Mouse (Mus musculus) A20 (cell line): ENCODE data around the gene Rftn2.

Experiments used
- DNase-seq: peaks from one replicate; pipeline ENCODE4 v3.0.0-alpha.2; 2011; ENCODE audit warnings: low read depth, low spot score

Gene Rftn2

DNA sequence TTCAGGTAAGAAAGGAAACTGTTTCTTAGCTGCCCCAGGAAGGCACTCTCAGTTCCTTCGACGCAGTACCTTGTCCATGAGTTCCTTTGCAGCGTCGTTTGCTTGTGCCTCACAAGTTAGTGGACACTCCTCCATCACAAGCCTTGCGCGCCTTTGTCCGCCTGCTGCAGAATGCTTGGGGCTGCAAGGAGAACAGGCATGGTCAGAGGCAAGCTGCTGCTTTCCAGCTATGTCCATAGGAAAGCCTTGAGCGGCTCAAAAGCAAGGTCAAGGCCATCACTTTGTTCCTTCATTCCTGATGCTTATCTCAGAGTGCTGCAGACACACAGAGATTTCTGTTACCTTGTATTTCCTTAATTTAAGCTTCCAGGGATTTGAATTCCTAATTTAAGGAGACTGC is 15.5 kb downstream of the Rftn2 start:
- no peak for DNase-seq

- DNase-seq = peak; percentile 90
Observed at GRCm38 (mm10) chr1:55210202-55210965, 16.2 kb downstream of the Rftn2 start.

DNA sequence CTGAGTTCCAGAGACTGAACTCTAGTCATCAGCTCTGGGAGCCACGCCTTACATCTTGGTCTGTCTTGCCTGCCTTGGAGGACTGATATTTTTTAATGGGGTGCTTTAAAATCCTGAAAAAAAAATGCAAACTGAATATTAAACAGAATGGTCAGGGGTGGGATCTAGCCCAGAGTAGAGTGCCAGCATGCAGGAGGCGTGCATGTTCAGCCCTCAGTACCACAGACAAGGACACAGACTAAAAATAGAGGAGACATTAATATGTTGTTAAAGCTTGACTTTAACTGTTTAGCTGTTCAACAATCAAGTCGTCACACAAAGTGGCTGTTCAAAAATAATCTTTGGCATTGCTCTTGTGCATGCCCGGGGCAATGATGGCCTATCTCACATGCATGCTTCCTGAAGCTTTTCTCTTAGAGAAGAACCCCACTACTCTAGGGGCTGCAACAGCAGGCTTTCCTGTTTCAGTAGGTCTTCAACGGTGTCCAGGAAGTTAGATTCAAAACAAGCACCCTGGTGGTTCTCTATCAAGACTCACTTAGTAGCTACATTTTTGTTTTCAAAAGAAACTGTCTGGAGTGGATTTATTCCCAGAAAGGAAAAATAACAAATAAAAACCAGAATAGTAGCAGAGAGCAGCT is 18.0 kb downstream of the Rftn2 start:
- no peak for DNase-seq

DNA sequence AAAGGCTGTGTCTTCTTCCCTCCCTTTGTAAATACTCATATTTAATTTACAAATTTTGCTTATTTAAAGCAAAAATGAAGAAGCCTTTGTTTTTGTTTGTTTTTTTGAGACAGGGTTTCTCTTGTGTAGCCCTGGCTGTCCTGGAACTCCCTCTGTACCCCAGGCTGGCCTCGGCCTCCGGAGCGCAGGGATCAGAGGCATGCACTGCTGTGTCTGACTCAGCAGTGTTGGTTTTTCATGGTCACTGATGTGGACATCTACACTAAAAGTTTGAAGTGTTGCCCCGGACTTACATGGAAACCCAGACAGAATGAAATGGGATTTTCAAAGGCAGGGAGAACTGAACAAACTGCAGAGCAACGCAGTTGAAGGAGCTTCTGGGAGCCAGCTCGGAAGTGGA is 19.0 kb downstream of the Rftn2 start:
- no peak for DNase-seq

DNA sequence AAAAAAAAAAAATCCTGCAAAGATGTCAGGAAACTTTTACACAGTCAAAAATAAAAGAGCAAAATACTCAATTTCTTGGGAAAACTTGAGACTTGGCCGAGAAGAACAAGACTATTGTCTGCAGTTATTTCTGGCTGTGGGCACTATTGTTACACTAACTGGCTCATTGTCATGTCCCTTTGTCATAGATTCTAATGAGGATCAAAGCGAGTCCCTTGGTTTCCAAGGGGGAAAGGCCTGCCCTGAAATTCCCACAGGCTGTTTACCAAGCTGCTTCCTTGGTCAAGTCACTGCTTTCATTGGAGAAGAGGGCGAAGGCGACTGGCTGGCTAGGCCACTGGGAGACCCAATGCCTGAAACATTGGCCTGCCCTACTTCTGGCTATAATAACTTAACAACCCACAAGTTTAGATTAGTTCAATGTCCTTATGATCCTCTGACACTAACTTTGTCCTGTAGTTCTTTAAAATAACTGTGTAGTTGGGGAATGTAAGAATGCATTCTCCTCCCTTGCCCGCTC is 20.7 kb downstream of the Rftn2 start:
- DNase-seq = no peak

- DNase-seq = no peak
Observed at GRCm38 (mm10) chr1:55201850-55202752, 24.5 kb downstream of the Rftn2 start.

GRCm38 (mm10) chr1:55198719-55199118 is 27.9 kb downstream of the Rftn2 start:
- no peak for DNase-seq

DNA sequence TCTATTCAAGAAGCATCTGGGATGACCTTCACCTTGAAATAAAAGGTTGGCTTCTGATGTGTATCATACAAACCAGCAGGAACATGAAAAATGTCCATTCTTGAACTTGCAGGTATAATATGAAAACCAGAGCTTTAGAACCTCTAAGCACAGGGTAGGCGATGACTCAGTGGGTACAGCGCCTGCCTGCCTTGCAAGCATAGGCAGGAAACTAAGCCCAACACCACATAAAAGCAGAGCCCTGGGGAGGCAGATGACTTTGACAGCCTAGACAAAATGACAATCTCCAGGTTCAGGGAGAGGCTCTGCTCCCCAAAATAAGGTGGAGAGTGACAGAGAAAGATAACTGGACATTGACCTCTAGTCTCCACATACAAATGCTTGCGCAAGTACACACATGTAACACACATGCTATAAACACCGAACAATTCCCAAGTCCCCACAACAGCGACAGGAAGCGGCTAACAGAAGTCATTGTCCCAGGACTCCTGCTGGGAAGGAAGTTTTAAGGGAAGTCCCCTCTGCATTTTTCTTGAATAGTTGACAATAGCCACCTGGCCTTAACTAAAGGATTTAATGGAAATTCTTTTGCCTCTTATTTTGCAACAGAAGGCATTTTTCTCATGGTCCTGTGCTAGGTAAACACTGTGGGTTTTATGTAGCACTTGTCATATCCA is 30.1 kb downstream of the Rftn2 start:
- DNase-seq = no peak

GRCm38 (mm10) chr1:55195021-55195420 is 31.6 kb downstream of the Rftn2 start:
- no peak for DNase-seq

- no peak for DNase-seq
Observed at GRCm38 (mm10) chr1:55194064-55194915, 32.3 kb downstream of the Rftn2 start.

DNA sequence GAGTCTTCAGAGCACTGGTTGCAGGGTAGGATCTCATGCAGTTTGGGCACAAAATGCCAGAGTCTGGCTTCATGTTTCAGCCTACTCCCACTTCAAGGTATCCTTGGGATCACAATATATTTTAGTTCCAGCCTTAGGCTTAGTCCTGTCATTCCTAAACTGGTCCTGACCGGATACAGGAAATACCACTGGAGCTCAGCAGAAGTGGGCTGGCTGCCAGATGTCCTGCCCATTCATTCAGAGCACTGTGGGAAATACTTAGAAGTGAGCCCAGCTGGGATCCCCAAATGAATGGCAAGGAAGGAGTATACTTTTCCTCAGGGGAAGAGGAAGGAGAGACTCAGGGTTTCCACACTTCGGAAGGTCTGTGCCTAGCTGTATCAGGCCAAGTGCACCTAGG is 33.3 kb downstream of the Rftn2 start:
- DNase-seq = no peak

- peak; percentile 50 for DNase-seq
Observed at GRCm38 (mm10) chr1:55192824-55193223, 33.8 kb downstream of the Rftn2 start.

GRCm38 (mm10) chr1:55192015-55192414 is 34.6 kb downstream of the Rftn2 start:
- no peak for DNase-seq

DNA sequence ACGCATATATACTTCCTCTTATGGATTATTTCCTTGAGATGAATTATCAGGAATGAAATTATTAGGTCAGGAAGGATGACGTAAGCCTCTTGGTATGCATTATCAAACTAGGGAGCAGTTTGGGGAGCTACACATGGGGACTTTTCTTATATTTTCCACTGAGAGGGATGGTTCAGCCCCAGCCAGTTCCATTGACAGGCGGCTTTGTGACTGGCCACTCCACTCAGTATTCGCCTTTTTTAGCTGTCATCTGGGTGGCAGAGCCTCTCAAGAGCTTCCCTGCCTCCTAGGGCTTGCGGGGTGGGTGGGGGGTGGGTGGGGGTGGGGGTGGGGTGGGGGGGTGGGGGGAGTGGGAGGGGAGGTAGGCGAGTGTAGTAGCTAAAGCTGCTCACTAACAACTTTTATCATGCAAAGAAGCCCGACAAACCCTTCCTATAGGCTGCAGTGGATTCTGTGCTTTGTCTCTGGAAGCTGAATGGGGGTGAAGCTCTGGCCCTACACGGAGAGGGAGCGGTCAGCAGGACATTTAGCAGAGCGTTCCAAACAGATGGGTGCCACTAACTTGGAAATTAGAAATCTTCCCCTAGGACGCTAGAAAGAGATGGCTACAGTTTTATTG is 39.9 kb downstream of the Rftn2 start:
- no peak for DNase-seq

DNA sequence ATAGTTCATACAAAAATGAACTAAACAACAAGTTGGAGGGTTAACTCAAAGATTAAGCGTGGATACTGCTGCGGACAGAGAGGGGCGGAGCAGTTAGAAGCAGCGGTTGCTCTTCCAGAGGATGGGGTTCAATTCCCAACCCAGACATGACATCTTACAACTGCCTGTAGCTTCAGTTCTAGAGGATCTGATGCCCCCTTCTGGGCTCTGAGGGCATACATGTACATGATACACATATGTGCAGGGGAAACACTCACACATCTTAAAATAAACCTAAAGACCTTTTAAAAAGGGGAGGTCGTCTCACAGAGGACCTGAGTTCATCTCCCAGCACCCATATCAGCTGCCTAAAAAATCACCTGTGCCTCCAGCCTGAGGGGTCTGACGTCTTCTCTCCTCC is 40.9 kb downstream of the Rftn2 start:
- peak; percentile 41 for DNase-seq

GRCm38 (mm10) chr1:55182392-55182791 is 44.2 kb downstream of the Rftn2 start:
- no peak for DNase-seq

GRCm38 (mm10) chr1:55179917-55180566 is 46.5 kb downstream of the Rftn2 start:
- no peak for DNase-seq

DNA sequence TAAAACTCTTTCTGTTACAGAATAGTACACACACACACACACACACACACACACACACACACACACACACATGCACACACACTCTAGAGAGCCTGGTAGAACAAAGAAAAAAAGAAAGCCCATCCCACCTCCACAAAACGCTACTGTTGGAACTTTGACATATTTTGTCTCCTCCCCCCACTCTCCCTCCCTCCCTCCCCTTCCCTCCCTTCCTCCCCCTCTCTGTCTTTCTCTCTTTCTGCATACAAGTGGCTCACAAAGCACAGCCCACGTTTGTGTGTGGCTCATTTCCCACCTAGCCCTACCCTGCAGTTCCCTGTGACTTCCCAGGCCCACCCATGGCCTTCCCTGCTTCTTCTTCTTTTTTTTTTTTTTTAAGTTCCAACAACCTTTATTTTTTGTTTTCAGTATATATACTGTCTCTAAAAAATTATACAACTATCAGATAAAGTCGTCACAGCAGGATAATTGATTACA is 52.0 kb downstream of the Rftn2 start:
- DNase-seq = no peak
